Mouse (Mus musculus): ENCODE results near the gene Noa1. TPM values are rescaled to one million over a fixed set of nuclear protein-coding genes. Genes with fewer than 3 reads are reported as not detected.

Noa1 gene
- polyA plus RNA-seq, 1 experiment = 25.2 TPM

DNA sequence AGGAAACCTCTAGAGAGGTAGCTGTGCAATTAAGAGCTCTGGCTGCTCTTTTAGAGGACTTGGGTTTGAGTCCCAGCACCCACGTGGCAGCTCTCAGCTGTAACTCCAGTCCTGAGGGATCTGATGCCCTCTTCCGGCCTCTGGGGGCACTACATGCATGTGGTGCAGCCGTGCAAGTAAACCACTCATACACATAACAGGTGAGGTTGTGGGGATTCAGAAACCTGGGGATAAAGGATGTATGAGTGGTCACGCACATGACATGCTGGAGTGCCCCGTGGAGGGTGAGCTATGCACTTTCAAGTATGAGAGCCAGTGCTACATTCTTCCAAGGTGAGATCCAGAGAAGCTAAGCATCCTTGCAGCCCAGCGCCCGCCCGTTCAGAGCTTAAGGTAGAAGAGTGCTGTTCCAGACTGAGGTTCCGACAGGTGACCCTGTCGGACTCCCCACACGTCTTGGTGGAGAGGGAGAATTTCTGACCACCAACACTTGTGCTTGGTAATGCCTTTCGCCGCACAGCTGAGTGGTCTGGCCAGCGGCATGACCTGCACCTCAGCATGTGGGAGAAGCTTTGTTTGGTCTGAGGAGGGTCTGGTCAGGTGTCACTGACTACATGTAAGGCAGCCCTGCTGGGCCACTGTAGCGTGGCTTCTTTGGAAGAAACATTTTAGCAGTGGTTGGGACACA, 40.2 kb upstream of the Noa1 start:
- Histone ChIP-seq H3K4me1 (ENCODE audit: control insufficient read depth, insufficient read depth, low read length) (no peaks in the 10 kb centered on the region), H3K4me3 (replicated peaks; ENCODE audit: insufficient read depth, low read depth, low read length) (no peak overlapping the region), H3K27me3 (ENCODE audit: control insufficient read depth, insufficient read depth, low read length) (no peaks in the 10 kb centered on the region), H3K27ac (ENCODE audit: insufficient read depth, low read length) (no peak overlapping the region)
- TF ChIP-seq POLR2A (IDR thresholded peaks at IDR 0.05; ENCODE audit: borderline replicate concordance, insufficient read depth, low read length) (no peak), CTCF (IDR thresholded peaks at IDR 0.05; ENCODE audit: borderline replicate concordance, insufficient read depth, low read depth, low read length) (no peak)
- 91% methylated on average over 15 of the region's 15 CpGs for WGBS
- DNase-seq = no peak

DNA sequence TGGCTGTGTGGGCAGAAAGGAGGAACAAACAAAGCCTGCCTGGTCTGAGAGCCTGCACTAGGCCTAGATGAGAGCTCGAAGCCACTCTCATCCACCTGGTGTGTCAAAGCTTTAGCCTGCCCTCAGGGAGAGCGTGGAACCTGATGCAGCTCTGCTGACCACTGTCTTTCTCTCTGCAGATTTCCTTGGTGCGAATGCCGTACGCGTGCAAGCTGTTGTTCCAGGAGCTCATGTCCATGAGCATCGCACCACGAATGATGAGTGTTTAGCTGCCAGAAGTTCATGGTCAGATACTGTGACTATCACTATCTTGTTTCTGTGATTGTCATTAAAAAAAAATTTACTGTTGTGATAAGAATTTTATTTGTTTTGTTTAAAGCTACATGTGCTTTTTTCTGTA, 39.0 kb upstream of the Noa1 start:
- 78% methylated on average over 8 of the region's 8 CpGs for WGBS
- TF ChIP-seq POLR2A (IDR thresholded peaks at IDR 0.05; ENCODE audit: borderline replicate concordance, insufficient read depth, low read length) (no peak), CTCF (IDR thresholded peaks at IDR 0.05; ENCODE audit: borderline replicate concordance, insufficient read depth, low read depth, low read length) (no peak)
- H3K27me3 ChIP-seq (ENCODE audit: control insufficient read depth, insufficient read depth, low read length) = no peaks in the 10 kb centered on the region
- H3K4me3 ChIP-seq (replicated peaks; ENCODE audit: insufficient read depth, low read depth, low read length) = no peak overlapping the region
- H3K27ac ChIP-seq (ENCODE audit: insufficient read depth, low read length) = no peak overlapping the region
- H3K4me1 ChIP-seq (ENCODE audit: control insufficient read depth, insufficient read depth, low read length) = no peaks in the 10 kb centered on the region
- DNase-seq = no peak

DNA sequence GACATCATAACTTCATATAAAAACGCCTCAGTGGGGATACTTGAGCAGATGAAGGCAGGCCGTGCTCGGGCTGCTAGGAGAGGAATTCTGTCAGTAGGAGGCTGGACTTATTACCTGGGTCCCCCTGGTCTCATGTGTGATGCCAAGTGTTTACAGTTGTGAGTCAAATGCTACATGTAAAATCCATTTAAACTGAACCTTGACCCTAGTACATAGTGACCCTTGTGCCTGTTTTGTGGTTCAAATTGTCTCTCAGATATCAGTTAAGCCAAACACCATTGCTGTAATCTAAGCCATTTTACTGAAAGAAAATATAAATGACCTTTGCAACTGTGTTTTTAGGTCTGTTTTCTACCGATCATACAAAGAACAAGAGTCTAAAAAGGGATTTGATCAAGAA, 30.1 kb upstream of the Noa1 start:
- DNase-seq = no peak
- TF ChIP-seq POLR2A (IDR thresholded peaks at IDR 0.05; ENCODE audit: borderline replicate concordance, insufficient read depth, low read length) (no peak), CTCF (IDR thresholded peaks at IDR 0.05; ENCODE audit: borderline replicate concordance, insufficient read depth, low read depth, low read length) (no peak)
- Histone ChIP-seq H3K4me3 (replicated peaks; ENCODE audit: insufficient read depth, low read depth, low read length) (no peak overlapping the region), H3K27me3 (ENCODE audit: control insufficient read depth, insufficient read depth, low read length) (no peaks in the 10 kb centered on the region), H3K4me1 (ENCODE audit: control insufficient read depth, insufficient read depth, low read length) (no peaks in the 10 kb centered on the region), H3K27ac (ENCODE audit: insufficient read depth, low read length) (no peak overlapping the region)
- 84% methylated on average over 4 of the region's 4 CpGs for WGBS

DNA sequence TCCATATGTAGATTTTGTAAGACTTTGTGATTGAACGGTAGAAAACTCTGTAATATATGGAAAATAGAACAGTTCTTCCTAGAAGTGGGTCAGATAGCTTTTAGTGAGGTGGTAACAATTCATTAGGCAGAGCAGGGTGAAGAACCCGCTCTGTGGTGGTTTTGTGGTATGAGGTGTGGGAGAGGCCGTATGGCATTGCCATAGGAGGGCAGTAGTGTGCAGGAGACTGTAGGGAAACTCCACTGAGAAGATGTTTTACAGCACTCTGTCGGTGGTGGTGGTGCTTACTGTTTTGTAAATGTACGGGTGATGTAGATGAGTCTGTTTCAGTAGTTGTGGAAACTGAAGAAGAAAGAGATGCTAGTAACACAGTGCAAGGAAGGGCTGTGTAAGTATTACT, 20.3 kb upstream of the Noa1 start:
- no peak overlapping the region for H3K4me3 ChIP-seq (replicated peaks; ENCODE audit: insufficient read depth, low read depth, low read length)
- no peak for DNase-seq
- TF ChIP-seq POLR2A (IDR thresholded peaks at IDR 0.05; ENCODE audit: borderline replicate concordance, insufficient read depth, low read length) (no peak), CTCF (IDR thresholded peaks at IDR 0.05; ENCODE audit: borderline replicate concordance, insufficient read depth, low read depth, low read length) (no peak)
- 74% methylated on average over 5 of the region's 5 CpGs for WGBS
- H3K4me1 ChIP-seq (ENCODE audit: control insufficient read depth, insufficient read depth, low read length) = no peaks in the 10 kb centered on the region
- no peaks in the 10 kb centered on the region for H3K27me3 ChIP-seq (ENCODE audit: control insufficient read depth, insufficient read depth, low read length)
- no peak overlapping the region for H3K27ac ChIP-seq (ENCODE audit: insufficient read depth, low read length)

DNA sequence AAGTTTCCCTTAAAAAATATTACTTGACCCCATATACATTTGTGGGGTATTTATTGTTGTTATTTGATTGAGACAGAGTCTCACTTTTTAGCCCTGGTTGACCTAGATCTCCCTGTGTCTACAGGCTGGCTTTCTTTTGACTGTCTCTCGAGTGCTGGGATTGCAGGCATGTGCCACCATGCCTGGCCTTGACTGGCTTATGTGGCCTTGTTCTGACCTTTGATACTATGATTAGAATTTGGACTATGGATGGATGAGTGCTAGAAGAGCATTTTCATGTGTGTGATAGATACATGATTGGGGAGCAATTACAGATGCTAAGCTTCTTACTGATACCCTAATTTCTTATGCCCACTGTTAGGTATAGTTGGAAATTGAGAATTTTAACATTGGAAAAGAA, 15.1 kb upstream of the Noa1 start:
- TF ChIP-seq CTCF (IDR thresholded peaks at IDR 0.05; ENCODE audit: borderline replicate concordance, insufficient read depth, low read depth, low read length) = no peak
- TF ChIP-seq POLR2A (IDR thresholded peaks at IDR 0.05; ENCODE audit: borderline replicate concordance, insufficient read depth, low read length) = no peak
- Histone ChIP-seq H3K27ac (ENCODE audit: insufficient read depth, low read length) (no peak overlapping the region), H3K4me1 (ENCODE audit: control insufficient read depth, insufficient read depth, low read length) (no peaks in the 10 kb centered on the region), H3K4me3 (replicated peaks; ENCODE audit: insufficient read depth, low read depth, low read length) (no peak overlapping the region), H3K27me3 (ENCODE audit: control insufficient read depth, insufficient read depth, low read length) (no peaks in the 10 kb centered on the region)
- 84% methylated on average over 1 of the region's 1 CpGs for WGBS
- no peak for DNase-seq

DNA sequence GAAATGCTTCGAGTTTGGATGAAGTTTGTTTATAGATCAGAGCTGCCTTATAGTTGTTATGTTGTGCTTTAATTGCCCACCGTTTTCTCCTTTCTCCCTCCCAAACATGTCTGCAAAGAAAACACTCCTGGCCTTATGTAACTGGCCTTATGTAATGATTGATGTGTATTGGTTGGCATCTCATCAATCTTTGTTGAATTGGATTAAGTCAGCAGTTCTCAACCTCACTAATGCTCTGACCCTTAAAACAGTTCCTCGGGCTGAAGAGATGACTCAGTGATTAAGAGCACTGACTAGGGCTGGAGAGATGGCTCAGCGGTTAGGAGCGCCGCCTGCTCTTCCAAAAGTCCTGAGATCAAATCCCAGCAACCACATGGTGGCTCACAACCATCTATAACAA, 5.1 kb upstream of the Noa1 start:
- no peak for DNase-seq
- TF ChIP-seq CTCF (IDR thresholded peaks at IDR 0.05; ENCODE audit: borderline replicate concordance, insufficient read depth, low read depth, low read length) (no peak), POLR2A (IDR thresholded peaks at IDR 0.05; ENCODE audit: borderline replicate concordance, insufficient read depth, low read length) (no peak)

DNA sequence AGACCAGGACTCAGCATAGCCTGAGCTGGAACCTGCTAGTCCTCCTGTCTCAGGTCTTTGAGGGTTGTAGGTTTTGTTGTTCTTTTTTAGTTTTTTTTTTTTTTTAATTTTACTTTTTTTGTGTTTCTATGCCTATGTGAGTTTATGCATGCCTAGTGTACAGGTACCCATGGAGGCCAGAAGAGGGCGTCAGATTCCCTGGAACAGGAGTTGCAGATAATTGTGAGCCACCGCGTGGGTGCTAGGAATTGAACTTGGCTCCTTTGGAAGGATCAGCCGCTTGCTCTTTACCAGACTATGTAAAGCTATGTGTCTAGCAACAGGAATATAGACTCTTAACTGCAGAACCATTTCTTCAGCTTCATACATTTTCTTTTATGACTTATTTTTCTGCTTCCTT, 4.3 kb upstream of the Noa1 start:
- no peaks in the 10 kb centered on the region for H3K27me3 ChIP-seq (ENCODE audit: control insufficient read depth, insufficient read depth, low read length)
- no peak for TF ChIP-seq POLR2A (IDR thresholded peaks at IDR 0.05; ENCODE audit: borderline replicate concordance, insufficient read depth, low read length)
- no peak for TF ChIP-seq CTCF (IDR thresholded peaks at IDR 0.05; ENCODE audit: borderline replicate concordance, insufficient read depth, low read depth, low read length)
- no peak for DNase-seq
- H3K27ac ChIP-seq (ENCODE audit: insufficient read depth, low read length) = no peak overlapping the region
- no peak overlapping the region for H3K4me3 ChIP-seq (replicated peaks; ENCODE audit: insufficient read depth, low read depth, low read length)
- H3K4me1 ChIP-seq (ENCODE audit: control insufficient read depth, insufficient read depth, low read length) = no peaks in the 10 kb centered on the region
- 96% methylated on average over 4 of the region's 4 CpGs for WGBS

More for the DNA sequence above, 5.1 kb upstream of the Noa1 start:
- H3K27me3 ChIP-seq (ENCODE audit: control insufficient read depth, insufficient read depth, low read length) = no peaks in the 10 kb centered on the region
- no peaks in the 10 kb centered on the region for H3K4me1 ChIP-seq (ENCODE audit: control insufficient read depth, insufficient read depth, low read length)
- H3K27ac ChIP-seq (ENCODE audit: insufficient read depth, low read length) = no peak overlapping the region
- H3K4me3 ChIP-seq (replicated peaks; ENCODE audit: insufficient read depth, low read depth, low read length) = no peak overlapping the region
- WGBS = 93% methylated on average over 6 of the region's 6 CpGs

DNA sequence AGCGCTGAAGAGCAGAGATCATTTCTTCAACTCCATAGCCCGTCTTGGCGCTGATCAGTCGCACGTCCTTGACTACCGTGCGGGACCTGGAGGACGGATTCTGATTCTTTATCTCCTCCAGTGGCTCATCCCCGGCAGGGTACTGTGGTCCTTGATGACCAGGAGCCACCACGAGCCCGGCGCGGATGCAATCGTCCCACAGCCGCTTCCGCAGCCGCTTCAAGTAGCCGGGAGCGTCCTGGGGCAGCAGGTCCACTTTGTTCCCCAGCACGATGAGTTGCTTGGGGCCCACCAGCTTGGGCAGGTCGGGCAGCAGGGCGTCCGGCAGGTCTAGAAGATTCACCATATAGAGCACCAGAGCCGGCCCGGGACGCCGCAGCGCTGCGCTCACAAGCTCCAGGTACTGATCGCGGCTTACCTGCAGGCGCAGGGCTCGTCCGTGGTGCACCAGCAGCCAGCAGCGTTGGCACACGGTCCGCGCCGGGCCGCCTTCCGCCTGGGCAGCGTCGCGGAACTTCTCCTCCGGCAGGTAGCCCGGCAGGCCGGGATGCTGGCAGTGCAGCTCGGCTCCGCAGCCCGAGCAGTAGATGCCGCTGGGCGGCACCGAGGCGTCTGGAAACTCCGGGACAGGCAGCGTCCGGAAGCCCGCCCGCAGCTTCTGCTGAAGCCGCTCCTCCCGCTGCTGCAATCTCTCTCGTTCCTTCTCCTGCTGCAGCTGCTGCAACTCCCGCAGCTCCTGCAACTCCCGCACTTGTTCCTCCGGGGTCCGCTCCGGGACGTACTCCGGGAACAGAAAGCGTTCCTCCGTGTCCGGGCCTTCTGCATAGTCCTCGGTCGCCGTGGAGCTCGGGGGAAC, 605 bp downstream of the Noa1 start:
- H3K27ac ChIP-seq (ENCODE audit: insufficient read depth, low read length) = no peak overlapping the region
- TF ChIP-seq CTCF (IDR thresholded peaks at IDR 0.05; ENCODE audit: borderline replicate concordance, insufficient read depth, low read depth, low read length) (no peak), POLR2A (IDR thresholded peaks at IDR 0.05; ENCODE audit: borderline replicate concordance, insufficient read depth, low read length) (no peak)
- no peaks in the 10 kb centered on the region for H3K27me3 ChIP-seq (ENCODE audit: control insufficient read depth, insufficient read depth, low read length)
- peaks cover 3% of the 10 kb centered on the region; the same call in 1 of the 2 replicates for H3K4me1 ChIP-seq (ENCODE audit: control insufficient read depth, insufficient read depth, low read length)
- peak overlapping the region; percentile 74 for H3K4me3 ChIP-seq (replicated peaks; ENCODE audit: insufficient read depth, low read depth, low read length)
- WGBS = under 1% methylated on average over 76 of the region's 76 CpGs
- peak in 1 of 2 experiments; percentile 52 for DNase-seq

Measured in cerebellum, adult 2 months (tissue).